Mouse (Mus musculus): ENCODE measurements around the gene Gjb5.

DNA sequence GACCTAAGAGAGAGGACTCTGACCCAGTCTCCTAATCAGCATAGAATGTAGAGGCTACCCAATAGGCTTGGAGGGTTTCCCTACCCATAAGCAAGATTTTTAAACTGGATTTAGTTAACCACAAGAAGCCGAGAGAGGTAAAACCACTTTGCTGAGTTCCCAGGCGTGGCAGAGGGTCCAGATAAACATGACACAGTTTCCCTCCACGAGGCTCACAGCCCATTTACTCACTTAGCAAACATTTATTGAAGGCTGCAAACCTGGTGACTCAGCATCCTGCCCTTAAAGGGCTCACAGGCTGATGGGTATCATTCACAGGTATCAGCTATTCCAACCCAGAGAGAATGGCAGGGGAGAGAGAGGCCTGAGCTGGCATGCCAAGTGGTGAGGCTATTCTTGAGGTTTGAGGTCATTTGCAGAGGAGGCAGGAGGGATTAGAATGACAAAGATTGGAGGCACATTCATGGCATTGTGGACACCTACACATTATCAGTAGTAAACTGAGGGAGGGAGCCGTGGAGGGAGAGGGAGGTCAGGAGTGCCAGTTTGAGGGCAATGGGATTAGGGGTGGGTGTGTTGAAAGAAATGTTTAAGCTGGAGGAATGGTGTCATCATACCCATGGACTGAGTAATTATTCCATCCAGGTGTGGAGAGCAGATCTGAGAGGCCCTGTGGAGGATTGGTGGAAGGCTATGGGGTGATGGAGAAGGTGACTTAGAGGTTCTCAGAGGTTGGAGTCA, 8.3 kb downstream of the Gjb5 start:
- TF ChIP-seq CTCF (IDR thresholded peaks at IDR 0.05; ENCODE audit: low read depth, low read length) (no peak), POLR2A (IDR thresholded peaks at IDR 0.05; ENCODE audit: borderline replicate concordance, low read depth, low read length) (no peak)

Measured in bone marrow macrophage, adult 2 months (primary cell).